Mouse (Mus musculus): ENCODE results near the gene Etaa1. TPM values are rescaled to one million over a fixed set of nuclear protein-coding genes. Genes with fewer than 3 reads are reported as not detected.
"Not testable (repeated sequence)": the region's sequence is repeated elsewhere in the genome, so short reads cannot be mapped to it uniquely, and the experiment has no call there.

Gene Etaa1
- polyA plus RNA-seq, 1 experiment from 2014 or later: 6.1 TPM

GRCm38 (mm10) chr11:17917101-17917500, 36.6 kb downstream of the Etaa1 start:
- no peak overlapping the region for H3K4me2 ChIP-seq
- no peaks in the 10 kb centered on the region for H3K36me3 ChIP-seq
- 72% methylated on average over 5 of the region's 5 CpGs for WGBS
- ATAC-seq (replicated peaks; ENCODE audit: insufficient number of reproducible peaks, insufficient read depth, low FRiP score, low read depth): no peak
- H3K4me3 ChIP-seq: no peak overlapping the region
- no peaks in the 10 kb centered on the region for H3K4me1 ChIP-seq (replicated peaks)
- no peak overlapping the region for H3K9ac ChIP-seq
- H3K27ac ChIP-seq: no peak overlapping the region
- H3K27me3 ChIP-seq: no peaks in the 10 kb centered on the region
- H3K9me3 ChIP-seq (replicated peaks): no peaks in the 10 kb centered on the region

DNA sequence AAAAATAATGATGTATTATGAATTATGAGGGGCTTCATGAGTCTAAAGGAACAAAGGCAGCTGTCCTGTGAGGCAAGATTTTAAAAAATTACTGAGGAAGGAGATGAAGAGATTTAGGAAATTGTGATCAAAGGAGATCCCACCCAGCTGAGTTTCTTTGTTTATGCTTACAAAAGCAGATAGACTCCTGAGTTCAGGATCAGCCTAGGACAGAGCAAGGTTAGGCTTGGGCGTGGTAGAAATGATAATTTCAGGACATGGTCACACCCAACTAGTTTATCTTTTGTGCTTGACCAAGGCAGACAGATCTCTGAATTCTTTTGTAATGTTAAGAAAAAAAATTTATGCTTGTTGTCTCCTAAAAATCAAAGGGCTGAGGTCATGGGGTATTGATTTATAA, 37.2 kb downstream of the Etaa1 start:
- H3K36me3 ChIP-seq: no peaks in the 10 kb centered on the region
- WGBS: 63% methylated on average over 1 of the region's 1 CpGs
- no peaks in the 10 kb centered on the region for H3K9me3 ChIP-seq (replicated peaks)
- no peaks in the 10 kb centered on the region for H3K4me1 ChIP-seq (replicated peaks)
- H3K27me3 ChIP-seq: no peaks in the 10 kb centered on the region
- no peak overlapping the region for H3K4me2 ChIP-seq
- H3K4me3 ChIP-seq: no peak overlapping the region
- no peak overlapping the region for H3K9ac ChIP-seq
- ATAC-seq (replicated peaks; ENCODE audit: insufficient number of reproducible peaks, insufficient read depth, low FRiP score, low read depth): no peak
- H3K27ac ChIP-seq: no peak overlapping the region

- not testable (repeated sequence) for H3K4me2 ChIP-seq; H3K27ac ChIP-seq; H3K27me3 ChIP-seq; H3K9ac ChIP-seq; ATAC-seq (replicated peaks; ENCODE audit: insufficient number of reproducible peaks, insufficient read depth, low FRiP score, low read depth); H3K4me3 ChIP-seq; H3K4me1 ChIP-seq (replicated peaks); H3K36me3 ChIP-seq; H3K9me3 ChIP-seq (replicated peaks)
- WGBS: 75% methylated on average over 4 of the region's 4 CpGs
Observed at GRCm38 (mm10) chr11:17900996-17901395, 52.7 kb downstream of the Etaa1 start.
